Mouse (Mus musculus): ENCODE measurements at regions not wholly inside any gene's neighbourhood (a gene's known extent, or its start where the extent isn't known, plus 50 kb on each side); places are given as distances from the start of the nearest gene placed in this dataset.

DNA sequence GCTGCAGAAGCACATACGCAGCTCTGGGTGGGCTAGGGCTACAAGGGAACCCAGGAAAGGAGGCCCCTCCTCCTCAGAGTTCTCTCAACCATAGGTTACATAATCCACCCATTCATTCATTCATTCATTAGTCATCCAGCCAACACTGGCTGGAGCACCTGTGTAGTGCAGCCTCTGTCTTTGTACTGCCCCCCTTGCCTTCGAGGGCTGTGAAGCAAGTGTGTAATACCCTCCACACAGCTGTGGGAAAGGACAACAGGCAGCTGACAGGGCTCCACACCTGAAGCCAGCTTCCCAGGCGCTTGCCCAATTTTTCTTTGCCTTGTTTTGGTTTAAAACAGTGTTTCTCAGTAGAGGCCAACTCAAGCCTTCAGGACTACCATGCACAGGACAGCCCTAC, 285.0 kb upstream of the Runx1 start:
- no peaks in the 10 kb centered on the region for H3K4me1 ChIP-seq (replicated peaks; ENCODE audit: low read depth, low read length)

DNA sequence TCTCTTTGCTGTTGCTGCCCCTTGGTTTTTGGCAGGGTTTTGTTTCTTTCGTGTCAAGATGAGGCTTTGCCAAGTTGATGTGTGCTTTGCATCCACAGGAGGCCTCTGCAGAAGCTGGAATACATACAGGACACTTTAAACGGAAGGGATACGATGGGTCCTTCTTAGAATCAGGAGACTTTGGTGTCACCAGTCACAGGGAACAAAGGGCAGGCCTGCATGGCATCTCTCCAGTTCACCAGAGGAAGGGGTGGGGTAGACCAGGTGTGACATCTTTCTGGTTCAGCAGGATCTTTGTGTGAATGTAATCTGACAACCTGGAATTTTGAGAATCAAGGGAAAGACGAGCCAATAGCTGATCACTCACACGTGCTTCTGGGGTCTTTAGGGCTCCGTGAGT, 284.5 kb upstream of the Runx1 start:
- Histone ChIP-seq H3K4me3 (replicated peaks; ENCODE audit: low read length) (no peak overlapping the region), H3K4me1 (replicated peaks; ENCODE audit: low read depth, low read length) (no peaks in the 10 kb centered on the region), H3K36me3 (ENCODE audit: insufficient read depth, low read length) (no peaks in the 10 kb centered on the region), H3K27me3 (ENCODE audit: insufficient read depth, low read length) (no peaks in the 10 kb centered on the region), H3K9me3 (ENCODE audit: low read length) (peaks cover 5% of the 10 kb centered on the region; the same call in 1 of the 2 replicates)
- no peak for TF ChIP-seq POU5F1 (IDR thresholded peaks at IDR 0.05; ENCODE audit: borderline replicate concordance, low read length)
- TF ChIP-seq CTCF (conservative IDR thresholded peaks at IDR 0.05; ENCODE audit: low read length), result no peak
- TF ChIP-seq NANOG (IDR thresholded peaks at IDR 0.05; ENCODE audit: borderline replicate concordance, low read length), result no peak

More for the DNA sequence above, 285.0 kb upstream of the Runx1 start:
- TF ChIP-seq POU5F1 (IDR thresholded peaks at IDR 0.05; ENCODE audit: borderline replicate concordance, low read length) (no peak), NANOG (IDR thresholded peaks at IDR 0.05; ENCODE audit: borderline replicate concordance, low read length) (no peak), CTCF (conservative IDR thresholded peaks at IDR 0.05; ENCODE audit: low read length) (no peak)
- H3K4me3 ChIP-seq (replicated peaks; ENCODE audit: low read length), result no peak overlapping the region
- no peaks in the 10 kb centered on the region for H3K27me3 ChIP-seq (ENCODE audit: insufficient read depth, low read length)
- peaks cover 5% of the 10 kb centered on the region; the same call in 1 of the 2 replicates for H3K9me3 ChIP-seq (ENCODE audit: low read length)
- H3K36me3 ChIP-seq (ENCODE audit: insufficient read depth, low read length), result no peaks in the 10 kb centered on the region

DNA sequence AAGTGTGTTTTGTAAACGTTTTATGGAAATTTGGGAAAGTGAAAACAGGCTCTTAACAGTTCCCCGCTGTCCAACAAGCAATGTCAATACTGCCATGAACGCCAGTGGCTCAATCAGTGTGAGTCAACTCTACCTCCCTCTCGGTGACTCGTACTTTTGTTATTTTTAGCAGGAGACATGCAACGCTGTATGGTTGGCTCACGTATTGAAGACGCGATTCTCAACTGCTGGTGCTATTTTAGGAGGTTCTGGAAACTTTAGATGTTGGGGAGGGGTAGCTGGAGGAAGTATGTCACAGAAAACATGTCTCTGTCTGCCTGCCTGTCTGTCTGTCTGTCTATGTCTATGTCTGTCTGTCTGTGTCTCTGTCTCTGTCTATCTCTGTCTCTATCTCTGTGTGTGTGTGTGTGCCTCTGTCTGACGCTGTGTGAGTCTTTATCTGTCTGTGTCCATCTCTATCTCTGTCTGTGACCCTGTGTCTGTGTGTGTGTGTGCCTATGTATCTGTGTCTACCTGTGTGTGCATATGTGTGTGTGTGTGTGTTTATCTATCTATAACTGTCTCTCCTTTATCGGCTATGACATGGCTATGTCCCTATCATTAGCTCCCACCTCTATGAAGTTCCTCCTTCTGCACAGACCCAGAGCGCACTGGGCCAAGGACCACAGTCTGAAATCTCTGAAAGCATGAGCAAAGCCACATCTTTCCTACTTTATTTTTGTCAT, 283.9 kb upstream of the Runx1 start:
- Histone ChIP-seq H3K4me3 (replicated peaks; ENCODE audit: low read length) (no peak overlapping the region), H3K9me3 (ENCODE audit: low read length) (peaks cover 5% of the 10 kb centered on the region; the same call in 1 of the 2 replicates), H3K27me3 (ENCODE audit: insufficient read depth, low read length) (no peaks in the 10 kb centered on the region), H3K36me3 (ENCODE audit: insufficient read depth, low read length) (no peaks in the 10 kb centered on the region), H3K4me1 (replicated peaks; ENCODE audit: low read depth, low read length) (no peaks in the 10 kb centered on the region)
- TF ChIP-seq NANOG (IDR thresholded peaks at IDR 0.05; ENCODE audit: borderline replicate concordance, low read length) (no peak), POU5F1 (IDR thresholded peaks at IDR 0.05; ENCODE audit: borderline replicate concordance, low read length) (no peak), CTCF (conservative IDR thresholded peaks at IDR 0.05; ENCODE audit: low read length) (no peak)

DNA sequence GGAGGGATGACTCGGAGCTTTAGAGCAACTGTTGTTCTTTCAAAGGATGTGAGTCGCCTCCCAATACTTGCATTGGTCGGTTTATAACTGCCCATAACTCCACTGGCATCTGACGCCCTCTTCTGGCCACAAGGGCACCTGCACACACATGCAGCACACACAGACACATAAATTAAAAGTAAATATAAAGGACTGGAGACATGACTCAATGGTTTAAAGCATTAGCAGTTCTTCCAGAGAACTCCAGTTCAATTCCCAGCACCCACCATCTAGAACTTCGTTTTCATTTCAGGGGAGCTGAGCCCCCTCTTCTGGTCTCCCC, 281.5 kb upstream of the Runx1 start:
- H3K9me3 ChIP-seq (ENCODE audit: low read length), result peaks cover 5% of the 10 kb centered on the region; the same call in 1 of the 2 replicates
- 0 out of 2 replicates have a peak, but pooled peaks cover 3% of the 10 kb centered on the region for H3K4me1 ChIP-seq (replicated peaks; ENCODE audit: low read depth, low read length)
- TF ChIP-seq CTCF (conservative IDR thresholded peaks at IDR 0.05; ENCODE audit: low read length) (peak; percentile 12), POU5F1 (IDR thresholded peaks at IDR 0.05; ENCODE audit: borderline replicate concordance, low read length) (no peak)
- H3K27me3 ChIP-seq (ENCODE audit: insufficient read depth, low read length), result no peaks in the 10 kb centered on the region
- no peak overlapping the region for H3K4me3 ChIP-seq (replicated peaks; ENCODE audit: low read length)
- H3K36me3 ChIP-seq (ENCODE audit: insufficient read depth, low read length), result no peaks in the 10 kb centered on the region

DNA sequence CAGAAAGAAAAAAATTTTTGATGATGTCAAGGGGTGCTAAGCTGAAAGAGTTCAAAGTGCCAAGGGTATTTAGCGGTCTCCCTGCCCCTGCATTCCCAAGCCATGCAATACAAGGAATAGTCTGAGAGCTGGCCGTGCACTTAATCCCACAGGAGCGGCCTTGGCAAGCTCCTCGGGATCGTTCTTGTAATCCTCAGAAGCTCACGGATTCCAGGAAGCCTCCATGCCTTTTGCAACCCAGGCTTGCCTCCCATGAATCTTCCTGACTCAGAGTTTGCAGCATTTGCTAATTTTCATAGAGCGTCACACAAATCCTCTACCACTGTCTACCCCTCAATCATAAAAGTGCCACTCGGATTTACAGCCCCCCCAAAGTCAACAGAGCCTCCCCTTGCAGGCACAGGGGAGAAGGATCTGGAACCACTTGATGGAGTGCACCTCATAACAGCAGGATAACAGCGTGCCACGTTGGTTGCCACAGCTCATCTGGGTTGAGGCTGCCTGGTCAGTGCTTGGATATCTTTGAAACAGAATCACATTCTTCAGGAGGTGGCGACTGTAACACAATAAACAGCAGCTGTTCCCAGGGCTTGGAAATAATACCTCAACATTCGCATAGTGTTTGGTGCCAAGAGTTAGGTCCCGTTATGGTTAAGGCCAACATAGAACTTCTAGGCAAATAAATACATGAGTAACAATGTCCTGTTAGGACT, 281.0 kb upstream of the Runx1 start:
- Histone ChIP-seq H3K4me1 (replicated peaks; ENCODE audit: low read depth, low read length) (0 out of 2 replicates have a peak, but pooled peaks cover 3% of the 10 kb centered on the region), H3K36me3 (ENCODE audit: insufficient read depth, low read length) (no peaks in the 10 kb centered on the region), H3K4me3 (replicated peaks; ENCODE audit: low read length) (no peak overlapping the region), H3K27me3 (ENCODE audit: insufficient read depth, low read length) (no peaks in the 10 kb centered on the region), H3K9me3 (ENCODE audit: low read length) (peaks cover 5% of the 10 kb centered on the region; the same call in 1 of the 2 replicates)
- TF ChIP-seq POU5F1 (IDR thresholded peaks at IDR 0.05; ENCODE audit: borderline replicate concordance, low read length) (no peak), NANOG (IDR thresholded peaks at IDR 0.05; ENCODE audit: borderline replicate concordance, low read length) (no peak), CTCF (conservative IDR thresholded peaks at IDR 0.05; ENCODE audit: low read length) (no peak)

DNA sequence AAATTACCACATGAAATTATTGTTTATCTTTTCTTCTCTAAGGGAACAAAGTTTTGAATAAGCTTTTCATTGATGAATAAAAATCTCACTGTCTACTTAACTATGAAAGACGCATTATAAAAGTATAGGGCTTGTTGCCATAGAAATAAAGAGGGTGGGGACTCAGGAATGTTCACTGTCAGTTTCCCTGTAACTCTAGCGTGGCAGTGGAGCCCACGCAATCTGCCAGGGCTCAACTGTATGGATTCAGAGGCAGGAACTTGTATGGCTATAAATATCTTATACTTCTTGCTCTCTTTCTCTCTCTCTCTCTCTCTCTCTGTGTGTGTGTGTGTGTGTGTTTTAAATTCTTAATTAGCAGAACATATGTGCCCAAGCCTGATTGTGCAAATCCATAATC, 276.2 kb upstream of the Runx1 start:
- Histone ChIP-seq H3K27me3 (ENCODE audit: insufficient read depth, low read length) (no peaks in the 10 kb centered on the region), H3K36me3 (ENCODE audit: insufficient read depth, low read length) (no peaks in the 10 kb centered on the region), H3K4me3 (replicated peaks; ENCODE audit: low read length) (no peak overlapping the region), H3K9me3 (ENCODE audit: low read length) (no peaks in the 10 kb centered on the region), H3K4me1 (replicated peaks; ENCODE audit: low read depth, low read length) (0 out of 2 replicates have a peak, but pooled peaks cover 3% of the 10 kb centered on the region)
- TF ChIP-seq NANOG (IDR thresholded peaks at IDR 0.05; ENCODE audit: borderline replicate concordance, low read length) (no peak), CTCF (conservative IDR thresholded peaks at IDR 0.05; ENCODE audit: low read length) (no peak), POU5F1 (IDR thresholded peaks at IDR 0.05; ENCODE audit: borderline replicate concordance, low read length) (no peak)

DNA sequence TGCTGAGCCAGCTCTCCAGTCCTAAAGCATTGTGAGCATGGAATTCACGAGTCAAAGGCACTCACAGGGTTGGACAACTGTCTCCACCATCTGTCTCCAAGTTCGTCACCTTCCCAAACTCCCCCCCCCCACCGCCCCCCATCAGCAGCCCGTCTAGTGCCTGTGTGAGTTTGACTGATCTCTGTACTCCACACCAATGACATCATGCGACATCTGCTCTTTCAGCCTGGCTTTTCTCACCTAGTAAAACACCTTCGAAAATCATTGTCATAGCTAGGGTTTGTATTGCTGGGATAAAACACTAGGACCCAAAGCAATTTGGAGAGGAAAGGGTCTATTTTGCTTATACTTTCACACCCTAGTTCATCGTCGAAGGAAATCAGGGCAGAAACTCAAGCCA, 272.1 kb upstream of the Runx1 start:
- H3K4me3 ChIP-seq (replicated peaks; ENCODE audit: low read length), result no peak overlapping the region
- TF ChIP-seq NANOG (IDR thresholded peaks at IDR 0.05; ENCODE audit: borderline replicate concordance, low read length) (no peak), CTCF (conservative IDR thresholded peaks at IDR 0.05; ENCODE audit: low read length) (no peak), POU5F1 (IDR thresholded peaks at IDR 0.05; ENCODE audit: borderline replicate concordance, low read length) (no peak)
- no peaks in the 10 kb centered on the region for H3K4me1 ChIP-seq (replicated peaks; ENCODE audit: low read depth, low read length)
- no peaks in the 10 kb centered on the region for H3K27me3 ChIP-seq (ENCODE audit: insufficient read depth, low read length)
- no peaks in the 10 kb centered on the region for H3K9me3 ChIP-seq (ENCODE audit: low read length)
- H3K36me3 ChIP-seq (ENCODE audit: insufficient read depth, low read length), result no peaks in the 10 kb centered on the region

DNA sequence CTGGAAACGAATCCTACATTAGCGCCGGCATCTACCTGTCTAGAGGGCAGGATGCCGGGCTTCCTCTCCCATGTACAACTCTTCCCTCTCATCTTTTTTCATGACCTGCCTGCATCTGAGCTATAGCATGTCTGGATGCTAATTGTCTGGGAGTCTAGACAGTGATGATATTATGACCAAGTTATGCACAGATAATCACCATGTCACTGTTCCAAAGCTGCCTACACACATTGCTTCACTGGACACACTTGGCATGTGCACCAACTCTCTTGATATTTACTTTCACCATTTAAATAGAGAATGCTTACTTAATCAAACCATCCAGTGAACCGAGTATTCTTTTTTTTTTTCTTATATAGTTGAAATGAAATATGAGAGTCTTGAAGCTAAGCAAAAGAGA, 270.2 kb upstream of the Runx1 start:
- no peaks in the 10 kb centered on the region for H3K9me3 ChIP-seq (ENCODE audit: low read length)
- no peaks in the 10 kb centered on the region for H3K27me3 ChIP-seq (ENCODE audit: insufficient read depth, low read length)
- no peak overlapping the region for H3K4me3 ChIP-seq (replicated peaks; ENCODE audit: low read length)
- TF ChIP-seq POU5F1 (IDR thresholded peaks at IDR 0.05; ENCODE audit: borderline replicate concordance, low read length) (no peak), NANOG (IDR thresholded peaks at IDR 0.05; ENCODE audit: borderline replicate concordance, low read length) (no peak), CTCF (conservative IDR thresholded peaks at IDR 0.05; ENCODE audit: low read length) (no peak)
- H3K4me1 ChIP-seq (replicated peaks; ENCODE audit: low read depth, low read length), result no peaks in the 10 kb centered on the region
- no peaks in the 10 kb centered on the region for H3K36me3 ChIP-seq (ENCODE audit: insufficient read depth, low read length)

All from E14TG2a.4 (cell line).